Mouse (Mus musculus) CD4-positive, CD25-positive, alpha-beta regulatory T cell, adult 4 months (primary cell): ENCODE measurements around the gene Prlr. TPM values are rescaled to one million over a fixed set of nuclear protein-coding genes. Genes with fewer than 3 reads are reported as not detected.

Experiments
- ATAC-seq: one replicate; pipeline ENCODE4 v1.8.0; 2017
- polyA plus RNA-seq, 2 experiments: library from polyadenylated mRNA; unstranded; fragments of 100-300 nt; shearing (Covaris generic); gene quantifications; one replicate each; pipeline ENCODE4 v1.2.1; 2017

Gene Prlr
- polyA plus RNA-seq, 2 experiments from 2014 or later: 0.10 to 0.38 TPM

GRCm38 (mm10) chr15:10332566-10332965 is 155.5 kb downstream of the Prlr start:
- no peak for ATAC-seq

DNA sequence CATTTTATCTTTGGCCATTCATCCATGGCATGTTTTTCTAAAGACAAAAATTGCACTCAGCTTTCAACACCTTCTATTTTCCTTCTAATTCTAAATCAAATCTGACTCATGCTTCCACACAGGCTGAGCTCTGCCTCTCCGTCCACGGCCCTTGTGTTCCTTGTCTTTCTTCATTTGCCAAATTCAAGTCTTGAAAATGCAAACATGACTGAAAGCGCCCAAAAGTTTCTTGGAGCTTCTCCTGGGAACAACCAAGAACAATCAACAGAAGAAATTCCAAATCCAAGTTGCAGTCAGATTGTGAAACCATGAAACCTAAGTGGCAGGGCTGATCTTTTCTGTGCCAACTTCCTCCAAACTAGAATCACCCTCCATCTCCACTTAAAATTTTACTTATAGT is 161.6 kb downstream of the Prlr start:
- no peak for ATAC-seq

DNA sequence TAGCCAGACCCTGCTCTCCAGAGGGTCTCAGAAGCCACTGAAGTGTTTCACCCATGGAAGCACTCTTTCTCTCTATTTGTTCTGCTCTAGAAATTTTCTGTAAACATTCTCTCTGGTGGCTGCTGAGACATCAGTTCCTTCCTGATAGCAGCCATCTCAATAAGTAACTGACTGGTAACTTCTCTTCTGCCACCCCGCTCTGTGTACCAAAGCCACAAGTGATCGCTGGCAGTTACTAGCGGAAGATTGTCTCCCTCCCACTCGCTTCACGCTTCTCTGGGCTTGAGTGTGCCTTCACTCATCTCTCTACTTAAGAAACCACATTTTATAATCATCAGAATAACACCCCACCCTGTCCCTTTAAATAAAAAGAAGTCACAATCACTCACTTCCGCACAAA is 170.0 kb downstream of the Prlr start:
- no peak for ATAC-seq

- ATAC-seq: no peak
Observed at GRCm38 (mm10) chr15:10358039-10358948, 181.3 kb downstream of the Prlr start, which contains the start of gene Agxt2. Agxt2 (plus strand) TSS chr15:10358532.

DNA sequence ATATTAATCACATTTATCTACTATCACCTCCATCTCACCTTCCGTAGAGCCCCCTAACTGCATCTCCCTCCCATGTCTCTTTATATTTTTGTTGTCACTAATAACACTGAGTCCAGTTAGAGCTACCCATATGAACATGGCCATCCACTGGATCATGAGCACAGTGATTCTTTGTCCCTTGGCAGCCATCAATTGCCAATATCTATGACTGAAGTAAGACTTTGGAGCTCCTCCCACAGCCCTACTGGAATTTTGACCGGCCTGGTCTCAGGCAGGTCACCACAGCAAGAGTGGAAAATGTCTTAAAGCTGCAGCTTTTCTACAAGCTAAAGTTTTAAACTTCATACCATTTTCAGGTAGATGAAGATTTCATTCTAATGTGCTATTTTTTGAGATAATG is 189.3 kb downstream of the Prlr start:
- ATAC-seq: no peak

DNA sequence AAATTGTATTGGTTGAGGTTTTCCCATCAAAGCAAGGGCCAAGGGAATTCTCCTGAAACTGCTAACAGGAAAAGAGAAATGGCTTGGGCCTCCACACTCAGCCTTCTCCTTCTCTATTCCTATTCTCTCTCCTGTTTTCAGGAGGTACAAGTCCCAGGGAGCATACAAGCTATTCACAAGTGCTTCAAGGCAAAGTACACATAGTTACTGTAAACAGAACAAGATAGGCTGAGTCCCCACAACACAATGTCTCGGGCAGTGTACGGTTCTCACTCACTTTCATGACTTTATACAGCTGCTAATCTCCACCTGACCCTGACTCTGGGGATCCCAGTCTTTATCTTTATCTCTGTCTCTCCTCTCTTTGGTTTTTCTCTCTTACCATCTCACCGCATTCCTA is 198.4 kb downstream of the Prlr start:
- ATAC-seq: no peak

GRCm38 (mm10) chr15:10378338-10378959 is 201.4 kb downstream of the Prlr start:
- ATAC-seq: no peak

DNA sequence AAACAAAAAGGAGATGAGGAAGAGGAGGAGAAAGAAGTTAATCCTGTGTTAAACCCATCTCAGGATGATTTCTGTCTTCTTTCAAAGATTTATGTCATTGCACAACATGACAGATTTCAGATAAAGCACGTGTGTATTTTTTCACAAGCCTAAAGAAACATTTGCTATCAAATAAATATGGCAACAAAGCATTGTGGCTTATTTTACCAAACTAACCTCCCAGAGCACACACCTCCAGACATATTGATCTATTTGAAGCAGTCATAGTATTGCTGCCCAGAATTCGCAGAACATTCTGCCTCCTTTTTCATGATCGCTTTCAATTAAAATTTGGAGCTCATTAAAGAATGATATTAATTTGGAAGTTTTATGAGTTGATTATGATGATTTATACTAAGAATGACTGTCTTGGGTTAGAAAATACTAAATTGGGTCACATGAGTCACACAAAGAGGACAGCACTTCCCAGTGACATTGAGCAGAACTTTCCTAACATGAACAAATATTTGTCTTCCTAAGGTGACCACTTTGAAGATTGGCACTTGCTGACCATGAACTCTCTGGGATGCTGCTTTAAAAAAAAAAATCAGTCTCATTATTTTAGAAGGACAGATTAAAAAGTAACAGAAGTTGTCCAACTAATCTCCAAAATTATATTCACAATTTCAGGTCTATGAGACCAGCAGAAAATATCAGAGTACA is 202.9 kb downstream of the Prlr start:
- ATAC-seq: no peak

GRCm38 (mm10) chr15:10387263-10387662 is 210.2 kb downstream of the Prlr start:
- no peak for ATAC-seq

Other genes starting within 250 kb of the Prlr start
- gene Gm21973, start 148.1 kb downstream of the Prlr start, polyA plus RNA-seq: not detected
- gene Agxt2, start 181.3 kb downstream of the Prlr start, polyA plus RNA-seq: not detected